Comparison of ENCODE assay signal across 26 mouse cellular contexts in genomic region chr4:135394666-135395065, GRCm38 (mm10).
"Had no signal": no experiment of that assay in that cellular context is flagged by ENCODE, and none has a peak within 500 bp of the region (broad histone marks: within the 10 kb centered on the region; RNA-seq: fewer than 3 reads in every experiment).

No protein-coding gene starts in this region.

- DNase-seq: gastrocnemius, adult 2 months; gastrocnemius, postnatal 10 days; gastrocnemius, postnatal 25 days; heart, adult 18-20 months; heart, postnatal 10 days; heart, postnatal 4 days; kidney, adult 18-20 months; kidney, adult 8-10 months; kidney, postnatal 10 days; kidney, postnatal 25 days; kidney, postnatal 4 days; liver; liver, embryonic 13.5 days had no signal

- H3K9ac ChIP-seq: heart, embryonic 12.5 days; hindbrain, embryonic 12.5 days; hindbrain, embryonic 14.5 days; limb, embryonic 12.5 days; liver, embryonic 13.5 days; liver, embryonic 15.5 days had no signal

- H3K9me3 ChIP-seq: hindbrain, embryonic 10.5 days; hindbrain, embryonic 12.5 days; limb, embryonic 10.5 days; limb, embryonic 12.5 days; liver, embryonic 13.5 days; liver, embryonic 15.5 days had no signal

- H3K4me3 ChIP-seq: gastrocnemius, adult 2 months; heart, embryonic 10.5 days; heart, embryonic 12.5 days; hindbrain, embryonic 10.5 days; hindbrain, embryonic 12.5 days; layer of hippocampus, adult 2 months; left cerebral cortex, adult 2 months; limb, embryonic 10.5 days; limb, embryonic 12.5 days; liver, embryonic 13.5 days; liver, embryonic 15.5 days had no signal

- H3K36me3 ChIP-seq: heart, embryonic 10.5 days; heart, embryonic 12.5 days; hindbrain, embryonic 10.5 days; hindbrain, embryonic 12.5 days; limb, embryonic 10.5 days; limb, embryonic 12.5 days; liver, embryonic 13.5 days; liver, embryonic 15.5 days had no signal

- H3K4me2 ChIP-seq: heart, embryonic 12.5 days; hindbrain, embryonic 12.5 days; hindbrain, embryonic 14.5 days; limb, embryonic 12.5 days; liver, embryonic 11.5 days; liver, embryonic 13.5 days; liver, embryonic 15.5 days had no signal

- H3K27ac ChIP-seq: gastrocnemius, adult 2 months; heart, embryonic 10.5 days; hindbrain, embryonic 10.5 days; hindbrain, embryonic 12.5 days; hindbrain, embryonic 14.5 days; hindbrain, postnatal 0 days; layer of hippocampus, adult 2 months; left cerebral cortex, adult 2 months; limb, embryonic 10.5 days; limb, embryonic 12.5 days; liver, embryonic 13.5 days; liver, embryonic 15.5 days had no signal

- ATAC-seq: hindbrain, postnatal 0 days; intestine, postnatal 0 days had no signal
